Mouse (Mus musculus) lung, embryonic 16.5 days (tissue): ENCODE results near the gene Rock2. TPM values are rescaled to one million over a fixed set of nuclear protein-coding genes. Genes with fewer than 3 reads are reported as not detected.

Experiments
- ATAC-seq: fragments of 200-750 bp; cut with Nextera tagmentation; 2 replicates; pipeline ENCODE4 v1.8.0; 2017; ENCODE audit warnings: low read depth, mild to moderate bottlenecking, moderate library complexity
- H3K27ac ChIP-seq: fragments of 300-500 bp; sonication (generic); 2 replicates; pipeline ENCODE4 v1.5.1; 2014; ENCODE audit warnings: mild to moderate bottlenecking, control low read depth, low read length
- H3K27me3 ChIP-seq: fragments of 300-500 bp; sonication (generic); 2 replicates; pipeline ENCODE4 v1.6.1; 2014; ENCODE audit warnings: low read depth, low read length, mixed read lengths; ENCODE audit not compliant: control insufficient read depth, insufficient read depth
- H3K36me3 ChIP-seq: fragments of 300-500 bp; sonication (generic); 2 replicates; pipeline ENCODE4 v1.6.1; 2014; ENCODE audit warnings: low read length; ENCODE audit not compliant: control insufficient read depth, insufficient read depth
- H3K4me1 ChIP-seq: fragments of 300-500 bp; sonication (generic); replicated peaks from 2 replicates; pipeline ENCODE4 v1.6.1; 2014; ENCODE audit warnings: low read length, mixed read lengths; ENCODE audit not compliant: control insufficient read depth, insufficient read depth
- H3K4me2 ChIP-seq: fragments of 300-500 bp; sonication (generic); 2 replicates; pipeline ENCODE4 v1.6.1; 2014; ENCODE audit warnings: low read depth, low read length, control low read depth
- H3K4me3 ChIP-seq: fragments of 300-500 bp; sonication (generic); 2 replicates; pipeline ENCODE4 v1.5.1; 2014; ENCODE audit warnings: mild to moderate bottlenecking, low read length, control low read depth
- H3K9ac ChIP-seq: fragments of 300-500 bp; sonication (generic); 2 replicates; pipeline ENCODE4 v1.6.1; 2014; ENCODE audit warnings: low read length, control low read depth
- H3K9me3 ChIP-seq: fragments of 300-500 bp; sonication (generic); 2 replicates; pipeline ENCODE4 v1.6.1; 2016; ENCODE audit warnings: low read length; ENCODE audit not compliant: control insufficient read depth
- WGBS: fragments of 180-500 bp; shearing (Covaris S2); extraction: QIAGEN DNeasy Blood & Tissue Kit; methylation state at CpG from one replicate; pipeline ENCODE4 v1.1.7; 2014; 5-methylcytosine and 5-hydroxymethylcytosine counted together
- polyA plus RNA-seq: library from polyadenylated mRNA; unstranded; fragments of >200 nt; fragmentation: Nextera tagmentation; extraction: Ambion mirVana; gene quantifications from 2 replicates; pipeline ENCODE4 v1.2.1, GENCODE M21; 2015

Gene Rock2
- polyA plus RNA-seq, 1 experiment from 2014 or later, result 15.3 TPM

DNA sequence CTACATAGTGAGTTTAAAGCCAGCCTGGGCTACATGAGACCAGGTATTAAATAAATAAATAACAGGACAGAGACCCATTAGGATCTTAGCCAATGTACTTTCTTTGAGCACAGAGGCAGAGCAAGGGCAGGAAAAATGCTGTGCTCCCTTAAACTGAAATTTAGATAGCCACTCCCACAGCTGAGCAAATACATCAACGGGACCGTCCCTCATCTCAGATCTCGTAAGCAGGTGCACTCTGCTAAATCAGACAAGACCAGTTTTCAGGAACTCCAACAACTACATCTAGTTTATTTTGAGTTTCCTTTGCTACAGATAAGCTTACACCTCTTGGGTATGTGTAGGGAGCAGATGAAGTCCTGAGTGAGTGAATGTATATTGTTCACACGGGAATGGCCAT, 36.6 kb upstream of the Rock2 start:
- H3K4me2 ChIP-seq, result no peak overlapping the region
- no peak overlapping the region for H3K4me3 ChIP-seq
- ATAC-seq, result no peak
- no peaks in the 10 kb centered on the region for H3K27me3 ChIP-seq
- no peak overlapping the region for H3K27ac ChIP-seq
- peaks cover 8% of the 10 kb centered on the region; the same call in 1 of the 2 replicates for H3K4me1 ChIP-seq
- WGBS, result 42% methylated on average over 4 of the region's 4 CpGs
- H3K9me3 ChIP-seq, result no peaks in the 10 kb centered on the region
- H3K9ac ChIP-seq, result no peak overlapping the region
- H3K36me3 ChIP-seq, result no peaks in the 10 kb centered on the region

DNA sequence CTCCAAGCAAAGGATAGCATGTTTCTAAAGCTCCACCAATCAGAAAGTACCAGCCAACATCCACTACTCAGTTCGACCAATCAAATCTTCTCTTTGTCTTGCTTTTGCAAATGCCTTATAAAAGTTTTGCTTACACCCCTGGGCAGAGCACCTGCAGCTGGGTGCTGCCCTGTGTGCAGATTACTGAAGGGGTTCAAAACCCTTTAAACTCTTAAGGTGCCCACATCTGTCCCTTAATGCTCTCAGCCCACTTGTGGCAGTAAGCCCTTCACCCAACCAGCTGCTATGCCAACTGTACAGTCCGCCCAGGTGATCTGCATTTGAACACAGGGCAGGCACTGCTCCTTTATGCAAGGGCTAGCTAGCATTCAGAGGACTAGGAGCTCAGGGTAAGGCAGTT, 34.9 kb upstream of the Rock2 start:
- 85% methylated on average over 2 of the region's 2 CpGs for WGBS
- Histone ChIP-seq H3K4me2 (no peak overlapping the region), H3K9me3 (no peaks in the 10 kb centered on the region), H3K27me3 (no peaks in the 10 kb centered on the region), H3K4me1 (0 out of 2 replicates have a peak, but pooled peaks cover 2% of the 10 kb centered on the region), H3K4me3 (no peak overlapping the region), H3K36me3 (no peaks in the 10 kb centered on the region), H3K27ac (no peak overlapping the region), H3K9ac (no peak overlapping the region)
- ATAC-seq, result no peak

DNA sequence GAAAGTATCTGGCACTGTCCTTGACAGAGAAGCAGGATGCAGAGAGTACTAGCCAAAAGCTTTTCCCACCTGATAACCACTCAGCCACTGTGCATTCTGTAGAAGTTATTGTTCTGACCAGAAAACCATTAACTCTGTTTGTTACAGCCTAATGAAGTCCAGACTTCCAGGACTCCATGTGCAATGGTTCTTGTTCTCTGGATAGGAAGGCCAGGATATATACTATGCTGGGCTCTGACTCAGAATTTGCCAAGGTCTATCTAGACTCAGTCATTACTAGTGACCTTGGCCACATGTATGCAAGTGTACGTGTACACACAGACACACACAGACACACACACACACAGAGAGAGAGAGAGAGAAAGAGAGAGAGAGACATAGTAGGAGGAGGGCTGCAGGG, 34.2 kb upstream of the Rock2 start:
- H3K4me2 ChIP-seq, result no peak overlapping the region
- WGBS, result 73% methylated on average over 1 of the region's 1 CpGs
- no peak overlapping the region for H3K4me3 ChIP-seq
- no peak overlapping the region for H3K27ac ChIP-seq
- H3K9me3 ChIP-seq, result no peaks in the 10 kb centered on the region
- no peaks in the 10 kb centered on the region for H3K36me3 ChIP-seq
- H3K27me3 ChIP-seq, result no peaks in the 10 kb centered on the region
- ATAC-seq, result no peak
- no peak overlapping the region for H3K9ac ChIP-seq
- H3K4me1 ChIP-seq, result 0 out of 2 replicates have a peak, but pooled peaks cover 2% of the 10 kb centered on the region

DNA sequence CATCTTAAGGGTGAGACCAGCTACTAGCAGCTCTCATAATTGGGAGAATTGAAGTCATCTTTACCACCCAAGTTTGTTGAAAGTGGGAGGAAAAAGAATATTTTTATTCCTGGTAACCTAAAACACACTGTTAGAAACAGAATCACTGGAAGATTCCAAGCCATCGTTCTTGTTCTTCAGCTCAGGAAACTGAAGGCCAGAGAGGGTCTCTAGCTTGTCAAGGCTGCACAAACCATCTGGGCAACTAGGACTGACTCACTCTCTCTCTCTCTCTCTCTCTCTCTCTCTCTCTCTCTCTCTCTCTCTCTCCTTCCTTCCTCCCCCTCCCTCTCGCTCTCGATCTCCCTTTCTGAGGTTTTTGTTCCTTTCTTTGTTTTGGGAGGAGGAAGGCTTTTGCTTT, 33.7 kb upstream of the Rock2 start:
- 49% methylated on average over 3 of the region's 3 CpGs for WGBS
- Histone ChIP-seq H3K36me3 (no peaks in the 10 kb centered on the region), H3K4me2 (no peak overlapping the region), H3K9me3 (no peaks in the 10 kb centered on the region), H3K27ac (no peak overlapping the region), H3K4me1 (no peaks in the 10 kb centered on the region), H3K9ac (no peak overlapping the region), H3K27me3 (no peaks in the 10 kb centered on the region), H3K4me3 (no peak overlapping the region)
- no peak for ATAC-seq

DNA sequence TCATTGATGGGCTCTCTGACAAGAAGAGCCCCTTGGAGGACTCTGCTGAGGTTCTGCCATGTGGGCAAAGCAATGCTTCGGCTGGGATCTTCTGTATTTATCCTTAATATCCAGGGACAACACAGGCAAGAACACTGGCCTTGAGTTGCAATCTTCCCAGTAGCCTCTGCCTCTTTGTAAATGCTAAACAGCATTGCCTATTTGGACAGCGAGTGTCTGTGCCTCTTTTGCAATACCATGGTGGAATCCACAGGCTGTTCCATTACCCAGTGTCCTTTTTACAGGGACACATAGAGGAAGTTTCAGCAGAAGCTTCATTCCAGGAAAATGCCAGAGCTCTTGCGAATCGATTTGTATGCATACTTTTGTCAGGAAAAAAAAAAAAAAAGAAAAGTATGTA, 30.2 kb upstream of the Rock2 start:
- Histone ChIP-seq H3K36me3 (no peaks in the 10 kb centered on the region), H3K27ac (no peak overlapping the region), H3K4me2 (no peak overlapping the region), H3K4me3 (no peak overlapping the region), H3K9ac (no peak overlapping the region), H3K9me3 (no peaks in the 10 kb centered on the region), H3K27me3 (no peaks in the 10 kb centered on the region), H3K4me1 (peaks cover 21% of the 10 kb centered on the region)
- ATAC-seq, result no peak
- 61% methylated on average over 4 of the region's 4 CpGs for WGBS

DNA sequence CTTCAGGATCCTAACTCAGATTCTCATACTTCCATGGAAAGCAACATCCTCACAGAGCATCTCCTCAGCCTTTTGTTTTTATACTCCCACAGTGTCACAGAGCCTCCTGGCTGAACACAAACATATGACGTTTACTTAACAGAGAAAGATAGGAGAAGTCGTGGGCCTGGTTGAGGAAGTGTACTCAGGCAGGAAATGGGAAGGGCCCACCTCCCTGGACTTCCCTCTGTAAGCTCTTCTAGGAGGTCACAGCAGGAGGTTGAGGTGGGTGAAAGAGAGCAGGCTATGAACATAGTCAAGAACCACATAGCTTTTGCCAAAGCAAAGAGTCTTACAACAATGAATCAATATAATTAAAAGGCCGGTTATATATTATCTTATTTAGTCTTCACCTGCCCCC, 28.8 kb upstream of the Rock2 start:
- Histone ChIP-seq H3K27ac (no peak overlapping the region), H3K9ac (no peak overlapping the region), H3K4me1 (peaks cover 35% of the 10 kb centered on the region), H3K9me3 (no peaks in the 10 kb centered on the region), H3K36me3 (no peaks in the 10 kb centered on the region), H3K4me3 (no peak overlapping the region), H3K27me3 (no peaks in the 10 kb centered on the region), H3K4me2 (no peak overlapping the region)
- WGBS, result 27% methylated on average over 3 of the region's 3 CpGs
- no peak for ATAC-seq

DNA sequence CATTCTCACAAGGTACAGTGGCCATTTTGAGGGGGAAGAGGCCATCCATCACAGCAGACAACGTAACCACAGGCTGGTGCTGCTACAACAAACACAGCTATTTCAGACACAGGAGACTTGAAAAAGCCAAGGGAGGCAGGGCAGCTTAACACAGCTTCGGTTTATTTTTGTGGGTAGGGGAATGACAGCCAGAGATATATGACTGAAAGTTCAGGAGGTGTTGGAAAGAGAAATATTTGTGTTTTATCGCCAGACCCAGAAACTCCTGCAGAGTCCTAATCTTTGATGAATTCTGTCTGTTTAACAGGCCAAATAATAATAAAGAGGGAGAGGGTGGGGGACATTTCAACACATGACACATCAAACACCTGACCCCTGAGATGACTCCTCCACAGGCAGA, 28.2 kb upstream of the Rock2 start:
- Histone ChIP-seq H3K9me3 (no peaks in the 10 kb centered on the region), H3K27me3 (no peaks in the 10 kb centered on the region), H3K36me3 (no peaks in the 10 kb centered on the region), H3K27ac (no peak overlapping the region), H3K4me2 (no peak overlapping the region), H3K9ac (no peak overlapping the region), H3K4me3 (no peak overlapping the region), H3K4me1 (peaks cover 38% of the 10 kb centered on the region)
- WGBS, result 12% methylated on average over 3 of the region's 3 CpGs
- no peak for ATAC-seq

DNA sequence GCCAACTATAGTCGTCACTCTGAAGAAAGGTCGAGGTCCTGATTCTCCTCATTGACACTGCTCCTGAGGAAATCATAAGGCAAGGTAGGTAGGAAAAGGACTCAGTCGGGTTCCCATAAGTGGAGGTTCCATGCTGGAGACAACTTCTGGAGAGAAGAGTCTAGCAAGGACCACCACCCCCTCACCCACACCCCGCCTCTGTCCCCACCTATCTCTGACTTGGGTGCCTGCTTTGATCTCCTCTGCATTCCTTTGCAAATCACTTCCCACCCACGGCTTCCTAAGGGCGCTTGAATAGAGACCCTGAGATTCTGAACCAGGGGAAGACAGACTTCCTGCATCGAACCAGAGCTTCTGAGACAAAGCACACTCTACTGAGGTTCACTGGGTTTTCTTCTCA, 27.4 kb upstream of the Rock2 start:
- H3K36me3 ChIP-seq, result no peaks in the 10 kb centered on the region
- H3K4me2 ChIP-seq, result no peak overlapping the region
- no peaks in the 10 kb centered on the region for H3K9me3 ChIP-seq
- WGBS, result 58% methylated on average over 7 of the region's 7 CpGs
- H3K4me1 ChIP-seq, result peaks cover 38% of the 10 kb centered on the region
- no peak for ATAC-seq
- no peaks in the 10 kb centered on the region for H3K27me3 ChIP-seq
- H3K27ac ChIP-seq, result no peak overlapping the region
- no peak overlapping the region for H3K4me3 ChIP-seq
- H3K9ac ChIP-seq, result no peak overlapping the region

DNA sequence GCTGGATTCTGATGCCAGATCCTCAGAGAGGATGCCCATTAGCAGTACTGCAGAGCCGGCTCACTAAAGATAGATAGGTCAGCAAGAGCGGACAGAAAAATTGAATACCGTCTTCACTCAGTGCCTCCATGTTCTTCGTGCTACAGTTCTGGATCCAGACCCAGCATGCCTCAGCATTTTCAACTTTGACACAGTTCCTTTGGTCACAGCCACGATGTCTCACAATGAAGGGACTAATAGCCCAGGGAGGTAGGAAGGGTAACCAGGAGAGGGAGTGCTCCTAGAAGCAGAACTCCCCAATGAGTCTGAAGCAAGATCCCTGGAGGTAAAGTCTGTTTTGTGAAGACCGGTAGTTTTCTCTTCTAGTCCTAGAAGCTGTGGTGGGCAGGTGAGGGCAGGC, 26.1 kb upstream of the Rock2 start:
- peak overlapping the region; percentile 95 for H3K27ac ChIP-seq
- peaks cover 48% of the 10 kb centered on the region for H3K4me1 ChIP-seq

DNA sequence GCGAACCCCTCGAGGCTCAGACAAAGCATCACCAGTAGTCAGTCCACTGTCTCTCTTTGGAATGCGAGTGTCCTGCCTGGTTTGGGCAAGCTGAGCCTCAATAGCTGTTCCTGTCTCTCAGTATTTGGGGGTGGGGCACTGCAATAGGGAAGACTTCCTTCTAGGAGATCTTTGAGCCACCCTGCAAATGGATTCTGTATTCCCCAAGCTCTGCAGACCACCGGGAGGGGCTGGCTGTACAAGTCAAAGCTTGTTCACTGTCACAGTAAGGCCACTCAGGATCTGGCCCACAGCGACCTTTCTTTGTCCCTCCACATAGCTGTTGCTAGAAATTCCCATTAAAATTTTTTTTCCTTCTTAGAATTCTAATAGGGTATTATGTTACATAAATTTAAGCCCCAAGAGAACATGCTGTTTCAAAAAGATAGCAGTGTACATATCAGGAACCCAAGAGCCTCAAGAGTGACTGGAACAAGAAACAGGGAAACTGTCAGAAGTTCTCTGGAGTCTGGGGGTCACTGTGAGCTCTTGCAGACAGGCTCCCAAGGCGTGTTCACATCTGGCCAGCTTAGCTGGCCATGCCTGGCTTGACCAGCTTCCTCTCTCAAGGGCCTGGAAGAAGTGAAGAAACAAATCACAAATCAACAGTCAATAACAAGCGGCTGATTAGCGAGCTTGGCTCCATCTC, 25.5 kb upstream of the Rock2 start:
- 44% methylated on average over 8 of the region's 8 CpGs for WGBS
- Histone ChIP-seq H3K9ac (no peak overlapping the region; the same call in 1 of the 2 replicates), H3K4me2 (no peak overlapping the region), H3K4me3 (no peak overlapping the region), H3K4me1 (peaks cover 54% of the 10 kb centered on the region), H3K27ac (peak overlapping the region; percentile 95), H3K27me3 (no peaks in the 10 kb centered on the region), H3K9me3 (no peaks in the 10 kb centered on the region), H3K36me3 (no peaks in the 10 kb centered on the region)
- no peak for ATAC-seq

More for the DNA sequence above, 26.1 kb upstream of the Rock2 start:
- Histone ChIP-seq H3K9ac (no peak overlapping the region; the same call in 1 of the 2 replicates), H3K4me2 (no peak overlapping the region), H3K36me3 (no peaks in the 10 kb centered on the region), H3K9me3 (no peaks in the 10 kb centered on the region), H3K27me3 (no peaks in the 10 kb centered on the region), H3K4me3 (no peak overlapping the region)
- 75% methylated on average over 6 of the region's 6 CpGs for WGBS
- ATAC-seq, result no peak
